Mouse (Mus musculus) macrophage (primary cell): ENCODE results near the gene Zfp503. TPM values are rescaled to one million over a fixed set of nuclear protein-coding genes. Genes with fewer than 3 reads are reported as not detected.

ENCODE experiments used
- H3K27ac ChIP-seq: fragments of 350-480 bp; formaldehyde crosslinking; 2 replicates; pipeline ENCODE4 v1.9.0; 2021
- H3K36me3 ChIP-seq: fragments of 350-480 bp; formaldehyde crosslinking; 2 replicates; pipeline ENCODE4 v1.9.0; 2021; ENCODE audit errors: inconsistent target
- H3K4me3 ChIP-seq: fragments of 350-480 bp; formaldehyde crosslinking; 2 replicates; pipeline ENCODE4 v1.9.0; 2021; ENCODE audit errors: inconsistent target
- H3K79me2 ChIP-seq: fragments of 350-480 bp; formaldehyde crosslinking; 2 replicates; pipeline ENCODE4 v1.9.0; 2021; ENCODE audit errors: inconsistent target
- WGBS: methylation state at CpG from one replicate; pipeline ENCODE4 v1.1.7; 2026; ENCODE audit warnings: inconsistent platforms; ENCODE audit not compliant: missing documents; 5-methylcytosine and 5-hydroxymethylcytosine counted together
- polyA plus RNA-seq: library from polyadenylated mRNA; stranded (reverse); fragments of 250-400 nt; gene quantifications from 3 replicates; pipeline ENCODE4 v1.2.4, GENCODE M21; 2018; ENCODE audit warnings: inconsistent platforms

Zfp503 gene
- polyA plus RNA-seq, 1 experiment from 2014 or later: 0.62 TPM

- H3K4me3 ChIP-seq: peak overlapping the region; percentile 51
These were observed 1.5 kb downstream of the Zfp503 start for GRCm38 (mm10) chr14:21987660-21988576.

DNA sequence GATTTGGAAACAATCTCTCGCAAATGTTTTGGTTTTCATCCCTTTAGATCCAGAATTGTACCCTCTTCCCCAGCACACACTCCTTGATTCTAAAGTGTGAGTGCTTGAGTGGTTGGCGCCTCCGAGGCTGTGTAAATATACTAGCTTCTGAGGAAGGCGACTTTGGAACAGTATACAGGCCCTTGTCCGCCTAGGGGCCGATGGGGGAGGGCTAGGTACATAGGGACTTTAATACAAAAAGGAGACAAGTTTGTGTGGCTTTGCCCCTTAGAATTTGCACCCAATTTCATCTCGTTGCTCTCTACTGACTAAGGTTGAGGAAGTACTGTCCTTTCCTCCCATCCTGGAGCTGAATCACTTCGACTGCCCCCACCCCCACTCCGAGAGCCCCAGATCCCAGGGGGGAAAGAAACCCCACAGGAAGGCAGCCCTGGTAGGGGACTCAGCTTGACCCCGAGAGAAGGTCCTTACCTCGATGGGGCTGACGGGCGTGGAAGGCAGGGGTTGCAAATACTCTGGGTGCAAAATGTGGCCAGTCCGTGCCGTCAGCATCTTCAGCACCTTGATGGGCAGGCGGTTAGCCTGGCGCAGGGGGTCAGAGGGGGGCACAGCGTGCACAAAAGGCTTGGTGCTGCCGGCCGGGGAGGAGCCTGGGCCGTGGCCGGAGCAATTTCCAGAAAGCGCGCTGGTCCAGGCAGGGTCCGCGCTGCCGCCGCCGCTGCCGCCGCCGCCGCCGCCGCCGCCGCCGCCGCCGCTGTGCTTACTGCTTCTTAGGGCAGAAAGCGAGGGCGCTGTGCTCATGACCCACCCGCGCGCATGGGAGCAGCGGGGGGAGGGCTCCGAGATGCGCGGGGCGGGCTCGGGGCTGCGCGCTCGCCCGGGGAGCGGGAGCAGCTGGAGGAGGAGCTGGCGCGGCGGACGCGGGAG lies 2.4 kb downstream of the Zfp503 start:
- no peaks in the 10 kb centered on the region for H3K36me3 ChIP-seq
- no peaks in the 10 kb centered on the region for H3K79me2 ChIP-seq
- H3K27ac ChIP-seq: no peak overlapping the region
- H3K4me3 ChIP-seq: peak overlapping the region; percentile 49
- WGBS: 2% methylated on average over 59 of the region's 61 CpGs

More at GRCm38 (mm10) chr14:21987660-21988576, 1.5 kb downstream of the Zfp503 start:
- Histone ChIP-seq H3K36me3 (no peaks in the 10 kb centered on the region), H3K79me2 (no peaks in the 10 kb centered on the region), H3K27ac (peak overlapping the region; percentile 39)
- under 1% methylated on average over 74 of the region's 74 CpGs for WGBS

- WGBS: 1% methylated on average over 62 of the region's 62 CpGs
- Histone ChIP-seq H3K36me3 (no peaks in the 10 kb centered on the region), H3K27ac (no peak overlapping the region), H3K4me3 (peak overlapping the region; percentile 49), H3K79me2 (no peaks in the 10 kb centered on the region)
These were observed 3.2 kb downstream of the Zfp503 start for GRCm38 (mm10) chr14:21985981-21986732.

DNA sequence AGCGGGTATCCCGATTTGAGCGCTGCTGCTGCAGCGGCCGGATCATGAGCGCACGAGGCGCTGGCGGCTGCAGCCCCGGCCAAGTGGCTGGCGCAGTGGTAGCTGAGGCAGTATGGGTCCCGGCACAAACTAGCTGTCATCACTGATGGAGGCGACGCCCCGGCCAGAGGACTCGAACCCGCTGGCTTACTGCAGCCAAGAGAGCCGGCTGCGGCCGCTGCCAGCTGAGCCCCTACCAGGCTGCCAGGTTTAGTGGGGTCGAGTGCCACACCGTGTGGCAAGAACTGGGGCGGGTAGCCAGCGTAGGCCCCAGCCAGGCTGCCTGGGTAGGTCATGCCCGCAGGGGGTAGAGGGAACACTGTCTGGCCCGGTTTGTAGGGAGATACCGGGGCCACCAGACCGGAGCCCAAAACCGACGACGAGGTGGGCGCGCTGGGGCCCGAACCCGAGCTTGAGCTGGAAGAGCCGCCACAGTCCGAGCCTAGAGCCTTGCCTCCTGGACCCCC lies 3.9 kb downstream of the Zfp503 start:
- no peaks in the 10 kb centered on the region for H3K36me3 ChIP-seq
- WGBS: 22% methylated on average over 37 of the region's 37 CpGs
- H3K79me2 ChIP-seq: no peaks in the 10 kb centered on the region
- H3K4me3 ChIP-seq: no peak overlapping the region
- H3K27ac ChIP-seq: no peak overlapping the region

DNA sequence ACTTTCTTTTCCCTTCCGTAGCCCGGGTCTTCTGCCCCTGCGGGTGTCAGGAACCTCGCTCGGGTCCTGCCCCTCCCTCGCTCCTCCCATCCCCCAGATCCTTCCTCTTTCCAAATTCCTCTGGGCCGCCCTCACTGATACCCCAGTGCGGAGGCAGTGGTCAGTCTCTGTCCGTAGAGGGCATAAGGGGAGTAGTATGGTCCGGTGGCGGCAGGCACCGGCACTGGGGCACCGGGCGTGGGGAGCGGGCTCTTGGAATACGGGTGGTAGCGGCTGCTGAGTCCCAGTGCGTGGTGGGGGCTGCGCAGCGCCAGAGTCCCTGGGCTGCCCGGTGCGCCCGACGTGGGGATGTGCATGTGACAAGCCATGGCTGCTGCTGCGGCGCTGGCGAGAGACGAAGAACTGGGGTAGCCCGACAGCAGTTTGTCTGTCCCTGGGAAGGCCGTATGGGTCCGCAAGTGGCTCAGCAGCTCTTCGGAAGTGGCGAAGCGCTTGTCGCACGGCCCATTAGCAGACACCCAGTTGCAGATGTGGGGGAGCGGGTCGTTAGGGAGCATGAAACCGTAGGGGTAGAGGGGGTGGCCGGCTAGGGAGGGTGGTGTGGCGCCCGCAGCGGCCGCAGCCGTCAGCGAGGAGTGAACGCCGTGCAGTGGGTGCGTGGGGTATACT lies 4.5 kb downstream of the Zfp503 start:
- H3K79me2 ChIP-seq: no peaks in the 10 kb centered on the region
- H3K4me3 ChIP-seq: no peak overlapping the region
- no peaks in the 10 kb centered on the region for H3K36me3 ChIP-seq
- WGBS: 28% methylated on average over 49 of the region's 49 CpGs
- no peak overlapping the region for H3K27ac ChIP-seq

GRCm38 (mm10) chr14:21983950-21984730 lies 5.3 kb downstream of the Zfp503 start:
- Histone ChIP-seq H3K27ac (no peak overlapping the region), H3K79me2 (no peaks in the 10 kb centered on the region), H3K36me3 (no peaks in the 10 kb centered on the region), H3K4me3 (no peak overlapping the region)
- 52% methylated on average over 18 of the region's 18 CpGs for WGBS

- 18% methylated on average over 21 of the region's 22 CpGs for WGBS
- H3K27ac ChIP-seq: no peak overlapping the region
These were observed 6.0 kb downstream of the Zfp503 start for GRCm38 (mm10) chr14:21983311-21983949.

DNA sequence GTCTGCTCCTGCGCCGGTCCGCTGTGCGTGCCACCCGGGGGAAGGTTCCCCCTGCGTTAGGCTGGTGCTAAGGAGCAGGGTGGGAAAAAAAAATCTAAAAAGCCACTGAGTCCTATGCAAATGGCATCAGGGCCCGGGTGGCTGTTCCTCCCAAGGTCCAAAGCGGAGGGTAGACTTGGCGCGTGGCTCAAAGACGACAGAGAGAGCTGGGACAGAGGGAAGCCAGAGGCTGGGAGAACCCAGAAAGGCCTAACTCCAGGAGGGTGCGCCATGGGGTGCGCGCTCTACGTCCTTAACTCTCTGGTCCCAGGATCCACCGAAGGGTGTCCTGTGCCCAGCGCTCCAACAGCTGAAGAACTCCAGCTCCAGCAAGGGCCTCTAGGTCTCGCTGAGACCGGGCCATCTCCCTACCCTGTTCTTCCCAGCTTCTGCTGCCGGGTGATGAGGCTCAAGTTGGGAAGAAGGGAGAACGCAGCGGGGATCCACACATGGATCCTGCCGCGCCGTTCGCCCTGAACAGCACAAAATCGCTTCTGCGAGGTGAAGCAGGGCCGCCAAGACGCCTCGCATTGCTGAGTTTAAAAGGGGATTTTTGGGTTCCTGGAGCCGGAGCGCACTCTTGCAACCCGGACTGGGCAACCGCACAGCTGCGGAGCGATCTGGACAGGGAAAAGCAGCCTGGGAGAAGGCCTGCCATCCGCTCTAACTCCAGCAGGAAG lies 6.7 kb downstream of the Zfp503 start:
- Histone ChIP-seq H3K79me2 (no peaks in the 10 kb centered on the region), H3K27ac (no peak overlapping the region), H3K36me3 (no peaks in the 10 kb centered on the region), H3K4me3 (no peak overlapping the region)
- WGBS: 19% methylated on average over 38 of the region's 38 CpGs

More at GRCm38 (mm10) chr14:21983311-21983949, 6.0 kb downstream of the Zfp503 start:
- H3K79me2 ChIP-seq: no peaks in the 10 kb centered on the region
- no peaks in the 10 kb centered on the region for H3K36me3 ChIP-seq
- no peak overlapping the region; the same call in 1 of the 2 replicates for H3K4me3 ChIP-seq

DNA sequence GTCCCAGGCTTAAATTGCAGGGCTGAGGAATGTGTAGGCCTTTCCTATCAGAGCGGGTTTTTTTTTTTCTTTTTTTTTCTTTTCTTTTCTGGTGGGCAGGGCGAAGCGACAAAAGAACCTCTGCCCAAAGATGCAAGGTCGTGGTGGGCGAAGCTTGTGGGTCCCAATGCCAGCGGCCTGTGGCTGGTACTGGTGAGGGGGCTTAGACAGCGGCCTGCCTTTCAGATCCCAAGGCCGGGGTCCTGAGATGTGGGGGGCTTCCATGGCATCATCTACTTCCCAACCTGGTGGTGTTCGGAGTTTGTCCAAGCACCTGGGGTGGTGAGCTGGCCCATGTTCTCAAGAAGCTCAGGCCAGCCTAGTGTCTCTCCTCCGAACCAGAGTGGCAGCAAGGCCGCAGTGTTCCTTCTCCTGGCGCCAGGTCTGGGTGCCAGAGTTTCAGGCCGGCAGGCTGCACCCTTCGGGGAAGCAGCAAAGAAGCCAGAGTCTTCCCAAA lies 7.3 kb downstream of the Zfp503 start:
- whole genome bisulfite sequencing: 56% methylated on average over 14 of the region's 14 CpGs
- Histone ChIP-seq H3K79me2 (no peaks in the 10 kb centered on the region), H3K4me3 (no peak overlapping the region), H3K27ac (no peak overlapping the region), H3K36me3 (no peaks in the 10 kb centered on the region)

DNA sequence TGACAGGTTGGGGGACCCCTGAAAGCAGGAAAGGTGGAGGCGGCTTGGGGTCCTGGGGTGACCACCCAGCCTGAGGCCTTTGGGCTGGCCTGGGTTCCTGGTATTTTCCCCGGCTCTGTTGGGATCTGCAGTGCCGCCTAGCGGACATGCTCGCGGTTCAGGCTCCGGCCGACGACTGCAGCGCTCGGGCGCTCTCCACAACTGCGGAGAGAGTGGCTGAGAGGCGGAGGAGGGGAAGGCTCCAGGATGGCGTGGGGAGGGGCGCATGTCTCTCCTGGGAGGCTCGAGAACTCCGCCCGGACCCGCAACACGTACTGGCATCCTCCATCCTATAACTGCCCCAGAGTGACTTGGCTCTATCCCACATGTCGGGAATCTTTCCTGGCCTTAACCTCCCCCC lies 7.9 kb downstream of the Zfp503 start:
- H3K4me3 ChIP-seq: no peak overlapping the region
- WGBS: 5% methylated on average over 22 of the region's 22 CpGs
- H3K27ac ChIP-seq: no peak overlapping the region
- no peaks in the 10 kb centered on the region for H3K79me2 ChIP-seq
- H3K36me3 ChIP-seq: no peaks in the 10 kb centered on the region

- Histone ChIP-seq H3K4me3 (no peak overlapping the region), H3K36me3 (no peaks in the 10 kb centered on the region), H3K79me2 (no peaks in the 10 kb centered on the region), H3K27ac (no peak overlapping the region)
- 60% methylated on average over 4 of the region's 4 CpGs for WGBS
These were observed 20.4 kb downstream of the Zfp503 start for GRCm38 (mm10) chr14:21968978-21969377.

GRCm38 (mm10) chr14:21967375-21968010 lies 21.9 kb downstream of the Zfp503 start:
- H3K79me2 ChIP-seq: no peaks in the 10 kb centered on the region
- WGBS: 91% methylated on average over 12 of the region's 12 CpGs

More at GRCm38 (mm10) chr14:21967375-21968010, 21.9 kb downstream of the Zfp503 start:
- no peak overlapping the region for H3K27ac ChIP-seq
- H3K36me3 ChIP-seq: no peaks in the 10 kb centered on the region
- H3K4me3 ChIP-seq: no peak overlapping the region
